Mouse (Mus musculus): Measurements from ENCODE around the gene Nxph4.

Gene Nxph4

DNA sequence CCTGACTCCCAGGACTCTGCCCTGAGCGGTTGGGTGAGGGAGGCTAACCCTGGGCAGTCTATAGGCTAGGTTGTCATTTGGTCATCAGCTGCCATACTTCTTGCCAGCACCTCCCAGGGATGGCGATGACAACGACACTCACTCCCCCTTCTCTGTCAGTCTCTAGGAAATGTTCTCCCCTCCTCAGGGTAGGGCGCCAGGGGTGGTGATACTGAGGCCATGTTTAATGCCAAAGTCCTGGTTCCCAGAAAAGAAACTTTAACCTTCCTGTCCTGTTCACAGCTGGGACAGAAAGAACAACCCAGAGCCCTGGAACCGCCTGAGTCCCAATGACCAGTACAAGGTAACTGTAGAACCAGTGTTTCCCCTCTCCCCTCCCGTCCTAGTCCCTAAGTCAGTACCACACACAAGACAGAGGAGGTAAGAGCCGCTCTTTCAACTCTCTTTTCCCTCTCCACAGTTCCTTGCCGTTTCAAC is 18.3 kb downstream of the Nxph4 start:
- no peak for DNase-seq (ENCODE audit: low read depth, low spot score)

DNA sequence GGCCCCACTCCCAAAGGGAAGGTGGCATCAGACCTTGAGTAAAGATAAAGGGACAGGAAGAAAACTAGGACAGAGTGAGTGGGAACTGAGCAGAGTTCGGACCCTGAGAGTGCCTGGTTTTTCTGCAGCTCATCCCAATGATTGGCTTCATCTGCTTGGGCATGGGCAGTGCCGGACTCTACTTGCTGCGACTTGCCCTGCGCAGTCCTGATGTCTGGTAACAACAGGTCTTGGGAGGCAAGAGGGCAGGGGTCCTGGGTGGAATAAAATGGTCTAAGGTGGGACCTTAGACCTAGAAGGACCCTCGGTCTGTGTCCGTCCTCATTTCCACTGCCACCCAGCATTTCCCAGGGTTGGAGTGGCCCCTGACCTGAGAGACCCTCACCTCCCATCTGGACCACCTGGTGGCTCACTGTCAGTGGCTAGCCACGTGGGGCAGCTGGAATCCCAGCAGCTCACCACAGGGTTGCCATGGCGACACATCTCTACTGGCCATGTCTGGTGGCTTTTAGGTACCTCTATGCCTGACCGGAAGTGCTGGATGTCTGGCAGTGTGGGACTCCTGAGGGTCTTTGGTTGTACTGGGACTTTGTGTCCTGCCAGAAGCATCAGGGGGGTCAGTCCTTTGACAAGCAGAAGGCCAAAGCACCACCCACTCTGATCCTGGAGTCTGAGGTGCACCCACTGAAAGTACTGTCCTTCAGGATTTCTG is 18.9 kb downstream of the Nxph4 start:
- DNase-seq (ENCODE audit: low read depth, low spot score) = peak; percentile 26

DNA sequence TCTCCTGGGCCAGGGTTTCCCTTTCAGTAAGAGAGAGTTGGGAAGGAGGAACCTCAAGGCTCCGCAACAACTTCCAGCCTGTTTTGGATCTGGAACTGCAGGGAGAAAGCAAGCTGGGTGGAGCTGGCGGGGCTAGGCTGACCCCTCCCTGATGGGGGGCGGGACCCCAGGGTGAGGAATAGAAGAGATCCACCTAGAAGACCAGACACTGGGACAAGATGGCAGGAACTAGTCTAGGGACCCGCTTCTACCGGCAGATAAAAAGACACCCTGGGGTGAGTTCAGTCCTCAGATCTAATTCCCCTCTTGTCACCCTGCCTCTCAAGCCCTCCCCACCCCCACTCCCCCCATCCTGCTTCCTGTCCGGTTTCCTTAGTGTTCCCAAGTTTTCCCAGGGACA is 19.6 kb downstream of the Nxph4 start, which contains the start of gene Ndufa4l2:
Gene Ndufa4l2, plus strand, starts transcription at position 204 of the 400 bp plus-strand sequence.
- no peak for DNase-seq (ENCODE audit: low read depth, low spot score)

DNA sequence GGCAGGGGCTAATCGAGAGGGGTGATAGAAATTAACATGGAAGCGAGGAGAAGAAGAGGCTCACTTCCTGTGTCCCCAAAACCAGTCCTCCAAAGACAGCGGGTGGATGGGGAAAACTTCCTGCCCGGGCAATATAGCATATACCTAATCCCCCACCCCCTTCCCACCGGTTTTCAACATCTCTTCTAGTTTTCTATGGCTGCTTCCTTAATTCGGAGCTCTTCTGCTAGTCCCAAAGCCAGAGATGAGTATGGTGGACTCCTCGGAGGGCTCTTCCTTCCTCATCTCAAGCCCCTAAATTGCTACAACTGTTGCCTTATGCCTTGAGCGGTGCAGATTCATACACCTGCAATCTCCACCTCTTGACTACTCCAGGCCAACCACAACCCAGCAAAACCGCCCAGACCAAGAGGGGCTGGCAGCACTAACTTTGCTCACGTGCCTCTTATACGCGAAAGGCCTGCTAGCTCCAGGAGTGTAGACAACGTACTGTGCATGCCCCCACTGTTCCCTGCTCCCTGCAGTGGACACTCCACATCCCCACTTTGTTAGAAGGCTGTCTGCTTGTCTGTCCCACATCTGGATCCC is 20.2 kb downstream of the Nxph4 start:
- peak; percentile 64 for DNase-seq (ENCODE audit: low read depth, low spot score)

DNA sequence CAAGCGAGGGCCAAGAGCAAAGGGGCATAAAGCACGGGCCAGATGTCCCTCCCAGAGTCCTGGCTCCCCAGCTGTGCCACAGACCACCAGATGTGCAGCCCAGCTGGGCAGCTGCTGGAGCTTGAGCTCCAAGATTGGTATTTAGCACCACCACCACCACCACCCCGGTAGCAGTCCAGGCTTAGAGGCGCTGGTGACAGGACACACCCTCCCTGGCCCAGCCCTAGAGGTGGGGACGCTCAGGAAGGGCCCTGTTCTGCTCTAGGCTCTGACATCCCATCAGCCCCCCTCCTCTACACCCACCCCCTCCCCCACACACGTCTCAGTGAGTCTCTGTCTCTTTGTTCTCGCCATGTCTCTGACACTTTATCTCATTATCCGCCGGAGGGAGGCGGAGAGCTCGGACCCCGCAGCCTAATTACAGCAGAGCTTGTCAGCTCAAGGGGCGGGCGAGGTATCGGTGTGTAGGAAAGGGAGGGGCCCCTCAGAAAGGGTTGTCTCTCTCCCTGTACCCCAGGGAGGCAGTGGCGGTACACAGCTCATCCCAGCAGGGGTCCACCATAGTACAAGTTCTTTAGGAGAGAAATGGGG is 20.8 kb downstream of the Nxph4 start:
- peak; percentile 89 for DNase-seq (ENCODE audit: low read depth, low spot score)

DNA sequence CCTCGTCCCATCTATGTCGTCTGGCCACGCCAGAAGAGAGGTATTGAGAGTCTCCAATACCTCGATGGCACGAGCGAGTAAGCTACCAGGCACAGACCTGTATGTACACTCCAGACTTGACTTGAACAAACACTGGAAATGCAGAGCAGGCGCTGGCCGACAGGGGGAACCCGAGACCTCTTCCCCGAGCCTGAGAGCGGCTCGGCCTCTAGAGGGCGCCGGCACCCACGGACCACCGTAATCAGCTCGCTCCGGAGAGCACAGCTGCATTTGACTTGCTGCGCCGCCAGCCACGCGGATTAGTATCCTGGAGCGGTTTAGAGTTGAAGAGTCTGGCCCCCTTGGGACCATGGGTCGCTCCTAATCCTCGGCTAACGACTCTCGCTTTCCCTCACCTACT is 21.5 kb downstream of the Nxph4 start:
- DNase-seq (ENCODE audit: low read depth, low spot score) = peak; percentile 96

DNA sequence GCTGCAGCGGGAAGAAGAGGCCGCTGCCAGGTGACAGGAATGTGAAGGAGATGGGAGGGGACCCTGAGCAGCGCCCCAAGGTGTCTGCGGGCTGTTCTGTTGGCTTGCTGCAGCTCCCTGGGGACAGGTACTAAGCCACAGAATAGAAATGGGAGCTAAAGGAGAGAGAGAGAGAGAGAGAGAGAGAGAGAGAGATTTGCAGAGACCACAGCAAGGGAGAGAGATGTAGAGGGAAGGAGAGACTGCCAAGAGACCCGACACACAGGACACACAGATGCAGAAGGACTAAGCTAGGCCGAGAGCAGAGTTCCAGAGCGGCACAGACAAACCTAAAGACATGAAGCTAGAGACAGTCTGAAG is 22.1 kb downstream of the Nxph4 start:
- no peak for DNase-seq (ENCODE audit: low read depth, low spot score)

DNA sequence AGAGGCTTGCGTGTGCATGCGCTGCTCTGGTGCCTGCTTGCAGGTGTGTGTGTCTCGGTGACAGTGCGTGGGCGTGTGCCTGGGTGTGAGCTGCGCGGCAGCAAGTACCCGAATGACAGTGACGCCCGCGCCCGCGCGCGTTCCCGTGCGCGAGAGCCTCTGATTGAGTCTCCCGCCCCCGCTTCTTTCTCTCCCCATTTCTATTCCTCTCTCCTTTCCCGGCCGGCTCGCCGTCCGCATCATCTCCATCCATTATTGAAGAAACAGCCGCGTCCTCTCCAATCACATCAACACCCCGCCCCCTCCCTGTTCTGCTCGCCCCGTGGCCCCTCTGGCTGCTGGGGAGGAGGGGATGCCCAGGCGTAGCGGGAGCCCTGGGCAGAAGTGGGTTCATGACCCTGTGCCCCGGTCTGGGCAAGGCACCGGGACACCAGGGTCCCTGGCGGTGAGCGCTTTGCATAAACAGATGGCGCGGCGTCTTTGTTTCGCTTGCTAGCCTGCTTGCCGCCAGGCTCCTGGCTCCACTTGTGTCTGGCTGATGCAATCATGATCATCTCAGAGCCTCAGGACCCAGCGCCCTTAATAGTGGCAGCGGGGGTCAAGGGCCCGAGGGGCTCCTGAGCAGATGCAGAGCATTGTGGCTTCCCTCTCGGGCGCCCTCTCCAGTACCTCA is 22.6 kb downstream of the Nxph4 start:
- peak; percentile 93 for DNase-seq (ENCODE audit: low read depth, low spot score)

DNA sequence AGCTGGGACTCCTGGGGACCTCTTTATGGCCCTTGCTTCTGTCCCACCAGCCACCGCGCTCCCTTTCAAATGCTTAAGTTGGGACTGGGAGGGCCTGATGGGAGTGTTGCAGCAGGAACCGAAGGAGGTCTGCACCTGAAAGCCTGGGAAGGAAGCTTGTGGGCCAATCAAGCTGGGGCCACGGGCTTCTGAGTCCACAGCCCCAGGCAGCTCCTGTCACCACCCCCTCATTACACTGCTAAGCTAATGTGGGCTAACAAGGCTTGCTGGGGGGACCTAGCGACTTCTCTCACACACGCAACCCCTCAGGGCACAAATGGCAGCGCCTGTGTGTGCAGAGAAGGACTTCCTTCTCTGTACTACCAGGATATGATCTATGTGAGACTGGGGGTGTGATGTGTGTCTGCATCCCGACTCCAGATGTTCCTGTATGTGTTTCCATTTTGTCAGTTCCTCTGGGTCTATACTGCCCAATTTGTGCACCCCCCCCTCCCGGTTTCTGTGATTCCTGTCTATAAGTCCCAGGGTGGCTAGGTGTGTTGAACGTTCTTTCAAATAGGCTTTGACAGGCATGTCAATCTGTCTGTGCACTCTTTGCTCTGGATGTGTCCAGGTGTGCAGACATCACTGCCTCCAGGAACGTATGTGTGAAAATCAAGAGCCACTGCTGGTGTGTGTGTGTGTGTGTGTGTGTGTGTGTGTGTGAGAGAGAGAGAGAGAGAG is 23.3 kb downstream of the Nxph4 start:
- DNase-seq (ENCODE audit: low read depth, low spot score) = peak; percentile 72

DNA sequence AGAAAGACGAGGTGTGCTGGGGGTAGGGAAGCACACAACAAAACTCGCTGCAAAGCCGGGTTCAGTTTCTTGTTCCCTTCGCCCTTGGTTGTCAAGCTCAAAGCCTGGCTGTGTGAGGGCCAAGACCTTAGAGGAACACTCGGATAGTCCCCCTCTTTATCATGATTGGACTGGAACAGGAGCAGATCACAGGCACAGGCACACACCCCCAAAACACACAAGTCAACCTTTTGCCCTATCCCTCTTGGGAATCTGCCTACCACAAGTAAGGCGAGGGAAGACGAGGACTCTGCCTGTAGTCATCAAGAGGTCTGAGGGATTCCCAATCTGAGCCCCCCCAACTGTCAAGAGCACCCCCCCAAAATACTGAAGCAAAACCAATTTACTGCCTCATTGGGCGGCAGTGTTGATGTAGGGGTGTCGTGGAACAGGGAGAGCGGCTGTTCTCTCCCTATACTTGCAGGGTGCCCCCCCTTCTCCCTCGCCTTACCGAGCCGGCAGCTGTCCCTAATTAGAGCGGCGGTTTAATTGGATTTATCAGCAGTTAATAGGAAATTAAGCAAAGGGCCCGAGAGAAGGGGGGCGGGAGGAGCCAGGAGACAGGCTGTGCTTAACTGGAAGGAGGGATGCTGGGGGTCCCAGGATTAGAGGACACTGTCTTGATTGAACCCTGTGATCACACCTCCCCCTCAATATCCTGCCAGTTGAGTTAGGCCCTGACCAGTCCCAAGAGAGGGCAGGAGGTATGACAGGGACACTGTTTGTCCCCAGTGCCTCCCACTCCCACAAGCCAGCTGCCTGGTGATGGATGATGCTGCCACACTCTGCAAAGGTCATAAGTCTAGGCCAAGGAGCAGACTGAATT is 24.3 kb downstream of the Nxph4 start:
- DNase-seq (ENCODE audit: low read depth, low spot score) = peak; percentile 23

DNA sequence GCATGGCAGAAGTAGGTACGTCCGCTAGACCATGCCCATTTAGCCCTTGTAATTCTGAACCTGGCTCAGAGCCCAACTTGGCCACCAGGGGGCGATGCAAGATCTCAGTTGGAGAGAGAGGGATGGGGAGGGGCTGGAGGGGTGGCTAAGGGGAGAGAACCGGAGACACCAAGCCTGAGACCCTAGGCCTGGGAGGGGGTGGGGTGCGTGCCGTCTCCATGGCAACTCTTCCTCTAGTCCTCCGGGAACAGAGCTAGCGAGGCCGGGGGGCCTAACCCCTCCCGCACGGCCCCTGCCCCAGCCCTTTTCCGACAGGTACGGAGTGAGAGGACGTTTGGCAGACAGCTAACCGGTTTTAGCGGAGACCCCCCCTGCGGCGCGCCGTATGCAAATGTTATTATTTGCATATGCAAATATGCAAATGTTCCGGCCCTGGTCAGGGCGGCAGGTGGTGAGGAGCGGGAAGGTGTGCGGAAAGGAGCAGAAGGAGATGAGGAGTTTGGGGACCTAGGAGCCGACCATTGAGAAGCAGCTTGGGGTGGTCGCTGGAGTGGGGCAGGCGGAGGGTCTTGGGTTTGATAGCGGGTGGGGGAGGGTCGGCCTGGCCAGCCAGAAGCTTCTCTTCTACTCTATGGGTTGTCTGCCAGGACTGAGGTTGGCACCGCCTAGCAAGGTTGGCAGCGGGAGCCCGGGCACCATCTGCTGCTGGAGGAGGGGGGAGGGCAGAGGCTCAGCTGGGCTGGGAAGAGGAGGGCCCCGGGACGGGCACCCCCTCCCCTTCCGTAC is 25.1 kb downstream of the Nxph4 start:
- DNase-seq (ENCODE audit: low read depth, low spot score) = peak; percentile 98

DNA sequence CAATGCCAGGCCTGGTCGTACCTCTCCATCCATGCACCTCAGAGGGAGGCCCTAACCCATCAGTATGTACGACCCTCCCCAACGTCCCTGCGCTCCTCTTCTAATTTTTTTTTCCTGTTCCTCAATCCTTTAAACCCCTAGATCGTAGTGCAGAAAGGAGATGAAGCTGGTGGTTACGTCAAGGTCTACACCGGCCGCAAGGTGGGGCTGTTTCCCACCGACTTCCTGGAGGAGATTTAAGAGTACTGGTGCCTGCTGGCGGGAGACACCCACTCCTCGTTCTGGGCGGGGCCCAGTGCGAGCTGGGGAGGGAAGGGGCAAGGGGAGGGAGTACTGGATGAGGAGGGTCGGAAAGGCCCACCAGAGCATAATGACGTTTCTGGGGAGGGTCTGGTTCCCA is 26.1 kb downstream of the Nxph4 start:
- DNase-seq (ENCODE audit: low read depth, low spot score) = peak; percentile 91

DNA sequence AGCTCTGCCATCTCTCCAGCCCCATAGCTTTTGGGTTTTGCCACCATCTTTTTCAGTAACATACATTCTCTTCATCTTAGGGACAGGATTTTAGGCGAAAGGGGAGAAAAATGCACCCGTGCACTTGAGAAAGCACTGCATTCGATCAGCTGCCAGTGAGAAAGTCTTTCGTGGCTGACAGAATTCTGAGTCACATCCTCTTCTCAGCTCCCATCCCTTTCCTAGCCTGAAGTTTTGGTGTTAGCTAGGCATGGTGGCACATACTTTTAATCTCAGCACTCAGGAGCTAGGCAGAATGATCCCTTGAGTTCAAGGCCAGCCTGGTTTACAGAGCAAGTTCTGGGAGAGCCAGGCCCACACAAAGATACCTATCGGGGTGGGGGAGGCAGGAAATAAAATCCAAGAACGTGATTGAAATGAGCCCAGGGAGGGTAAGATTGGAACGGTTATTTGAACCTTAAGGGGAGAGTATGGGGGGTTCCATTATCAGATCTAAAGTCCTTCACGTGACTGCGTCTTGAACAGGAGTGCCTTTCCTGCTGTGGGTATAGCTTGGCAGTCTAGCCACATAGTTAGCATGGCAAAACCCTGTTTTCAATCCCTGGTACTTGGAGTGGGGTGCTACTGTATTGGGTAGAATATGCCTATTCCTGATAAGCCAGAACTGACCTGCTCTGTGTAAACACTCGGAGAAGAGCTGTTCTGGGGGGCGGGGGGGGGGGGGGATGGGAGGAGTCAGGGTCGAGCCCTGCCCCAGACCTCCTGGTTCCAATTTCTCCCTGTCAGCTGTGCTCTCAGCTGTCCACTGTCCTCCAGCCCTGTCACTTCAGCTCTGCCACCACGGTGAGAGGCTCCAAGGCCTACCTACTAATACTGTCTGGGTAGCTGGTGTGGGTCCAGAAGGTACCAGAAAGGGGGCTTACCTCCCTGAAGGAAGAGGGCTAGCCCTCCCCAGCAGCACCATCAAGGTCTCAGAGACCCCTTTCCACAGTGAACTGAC is 33.2 kb downstream of the Nxph4 start, which contains the start of gene Stac3:
Gene Stac3, plus strand, starts transcription at position 793 of the 1,000 bp plus-strand sequence.
- DNase-seq (ENCODE audit: low read depth, low spot score) = no peak

DNA sequence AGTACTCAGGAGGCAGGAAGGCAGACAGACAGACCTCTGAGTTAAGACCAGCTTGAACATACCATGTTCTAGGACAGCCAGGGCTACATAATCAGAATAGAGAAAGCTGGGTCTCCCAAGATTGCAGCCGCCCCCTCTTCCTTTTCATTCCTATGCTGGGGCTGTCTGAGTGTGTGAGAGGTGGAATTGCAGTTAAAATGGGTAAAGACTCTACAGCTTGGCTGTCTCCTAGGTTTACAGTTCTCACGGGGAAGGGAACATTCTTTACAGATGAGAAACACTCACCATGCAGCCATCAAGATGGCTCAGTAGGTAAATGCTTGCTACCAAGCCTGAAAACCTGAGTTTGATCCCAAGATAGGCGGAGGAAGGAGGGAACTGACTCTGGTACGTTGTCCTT is 34.3 kb downstream of the Nxph4 start:
- no peak for DNase-seq (ENCODE audit: low read depth, low spot score)

DNA sequence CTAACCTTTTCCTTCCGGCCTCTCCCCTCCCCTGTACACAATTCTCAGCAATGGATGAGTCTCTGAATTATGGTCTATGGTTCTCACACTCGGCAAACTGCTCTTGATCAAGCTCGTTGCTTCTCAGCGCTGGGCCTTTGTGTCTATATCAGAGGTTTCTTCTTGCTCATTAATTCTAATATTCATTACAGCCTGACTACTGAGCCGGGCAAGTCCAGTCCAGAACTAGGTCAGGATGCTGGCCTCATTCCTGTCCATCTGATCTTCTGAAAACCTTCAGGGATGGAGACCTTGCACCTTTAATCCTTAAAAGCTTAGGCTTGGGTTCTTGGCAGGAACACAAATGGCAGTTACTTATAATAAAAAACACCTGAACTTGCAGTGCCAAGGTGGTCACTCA is 34.8 kb downstream of the Nxph4 start:
- DNase-seq (ENCODE audit: low read depth, low spot score) = no peak

DNA sequence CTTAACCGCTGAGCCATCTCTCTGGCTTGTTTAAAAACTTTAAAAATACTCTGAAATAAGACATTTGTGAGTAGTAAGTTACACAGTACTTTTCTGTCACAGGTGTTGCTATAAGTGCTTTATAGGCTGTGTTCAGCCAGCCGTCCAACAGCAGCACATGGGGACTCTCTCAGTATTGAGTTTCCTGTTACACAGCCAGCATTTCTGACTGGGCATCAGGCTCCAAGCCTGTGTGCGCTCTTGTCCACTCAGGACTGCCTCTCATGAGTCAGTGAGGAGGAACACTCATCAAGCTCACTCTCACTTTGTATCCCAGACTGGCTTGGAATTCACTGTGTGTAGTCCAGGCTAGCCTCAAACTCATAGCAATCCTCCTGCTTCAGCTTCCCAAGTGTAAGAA is 38.2 kb downstream of the Nxph4 start:
- no peak for DNase-seq (ENCODE audit: low read depth, low spot score)

DNA sequence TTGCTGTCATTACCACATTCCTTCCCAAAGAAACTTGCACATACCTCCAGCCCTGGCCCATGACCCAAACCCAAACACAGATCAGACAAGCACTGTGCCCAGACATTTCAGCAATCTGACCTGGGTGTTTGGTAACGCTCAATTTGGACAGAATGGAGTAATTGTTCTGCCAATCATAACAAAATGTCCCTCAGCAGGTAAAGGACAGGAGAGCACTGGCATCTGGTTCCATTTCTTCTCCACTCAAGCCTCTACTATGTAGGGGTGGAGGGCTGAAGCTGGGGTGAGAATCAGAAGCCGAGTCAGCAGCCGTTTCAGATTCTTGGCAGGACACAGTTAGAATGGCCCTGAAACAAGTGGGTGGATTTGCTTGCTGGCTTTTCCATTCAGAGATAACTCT is 42.2 kb downstream of the Nxph4 start:
- no peak for DNase-seq (ENCODE audit: low read depth, low spot score)

DNA sequence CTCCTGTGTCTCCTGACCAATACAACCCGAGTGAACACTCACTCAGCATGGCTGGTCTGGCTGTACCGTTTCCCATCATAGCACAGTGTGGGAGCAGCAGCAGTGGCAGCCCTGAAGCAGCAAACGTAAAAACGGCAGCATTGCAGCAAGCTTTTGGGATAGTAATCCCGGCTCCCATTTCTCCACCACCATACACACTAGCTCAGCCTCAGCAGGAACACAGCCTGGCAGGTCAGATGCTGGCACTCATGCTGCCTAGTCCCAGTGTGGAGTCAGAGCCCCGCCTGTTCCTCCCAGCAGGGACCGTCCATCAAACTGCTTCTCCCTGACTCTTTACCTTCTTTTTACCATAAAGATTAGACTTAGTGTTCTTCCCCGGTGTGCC is 43.2 kb downstream of the Nxph4 start:
- no peak for DNase-seq (ENCODE audit: low read depth, low spot score)

All from A20 (cell line).